Mouse (Mus musculus) hindbrain, embryonic 14.5 days (tissue): ENCODE measurements around the gene Tars2. TPM values are rescaled to one million over a fixed set of nuclear protein-coding genes. Genes with fewer than 3 reads are reported as not detected.

Experiments
- ATAC-seq: fragments of 200-750 bp; cut with Nextera tagmentation; 2 replicates; pipeline ENCODE4 v1.8.0; 2017; ENCODE audit warnings: moderate number of reproducible peaks, mild to moderate bottlenecking, moderate TSS enrichment, moderate library complexity; ENCODE audit not compliant: low FRiP score
- DNase-seq: peaks from one replicate; pipeline ENCODE4 v3.0.0-alpha.2; 2015; ENCODE audit warnings: low spot score
- H3K27ac ChIP-seq: fragments of 300-500 bp; sonication (generic); 2 replicates; pipeline ENCODE4 v1.5.1; 2014; ENCODE audit warnings: mild to moderate bottlenecking, moderate library complexity
- H3K27me3 ChIP-seq: fragments of 300-500 bp; sonication (generic); 2 replicates; pipeline ENCODE4 v1.6.1; 2014; ENCODE audit warnings: mild to moderate bottlenecking, low read length, mixed read lengths; ENCODE audit not compliant: control insufficient read depth, insufficient read depth
- H3K36me3 ChIP-seq: fragments of 300-500 bp; sonication (generic); replicated peaks from 2 replicates; pipeline ENCODE4 v1.6.1; 2014; ENCODE audit not compliant: control insufficient read depth, insufficient read depth
- H3K4me1 ChIP-seq: fragments of 300-500 bp; sonication (generic); replicated peaks from 2 replicates; pipeline ENCODE4 v1.6.1; 2014; ENCODE audit warnings: antibody characterized with exemption, low read length, mixed read lengths; ENCODE audit not compliant: control insufficient read depth, insufficient read depth
- H3K4me2 ChIP-seq: fragments of 300-500 bp; sonication (generic); replicated peaks from 2 replicates; pipeline ENCODE4 v1.6.1; 2014; ENCODE audit warnings: mild to moderate bottlenecking, moderate library complexity
- H3K4me3 ChIP-seq: fragments of 300-500 bp; sonication (generic); replicated peaks from 2 replicates; pipeline ENCODE4 v1.5.1; 2014; ENCODE audit warnings: mild to moderate bottlenecking, low read length
- H3K9ac ChIP-seq: fragments of 300-500 bp; sonication (generic); 2 replicates; pipeline ENCODE4 v1.6.1; 2014
- H3K9me3 ChIP-seq: fragments of 300-500 bp; sonication (generic); 2 replicates; pipeline ENCODE4 v1.6.1; 2016; ENCODE audit warnings: low read length; ENCODE audit not compliant: control insufficient read depth
- WGBS: fragments of 180-500 bp; shearing (Covaris S2); extraction: QIAGEN DNeasy Blood & Tissue Kit; methylation state at CpG from one replicate; pipeline ENCODE4 v1.1.7; 2014; 5-methylcytosine and 5-hydroxymethylcytosine counted together
- polyA plus RNA-seq: library from polyadenylated mRNA; unstranded; fragments of >200 nt; fragmentation: Nextera tagmentation; extraction: Ambion mirVana; gene quantifications from 2 replicates; pipeline ENCODE4 v1.2.1, GENCODE M21; 2014

Tars2 gene
- polyA plus RNA-seq, 1 experiment from 2014 or later: 43.2 TPM

- ATAC-seq (no peak), DNase-seq (no peak)
- Histone ChIP-seq H3K36me3 (no peaks in the 10 kb centered on the region), H3K9me3 (no peaks in the 10 kb centered on the region), H3K4me1 (0 out of 2 replicates have a peak, but pooled peaks cover 3% of the 10 kb centered on the region), H3K4me2 (no peak overlapping the region), H3K9ac (no peak overlapping the region), H3K27ac (no peak overlapping the region), H3K4me3 (no peak overlapping the region), H3K27me3 (no peaks in the 10 kb centered on the region)
- WGBS: 92% methylated on average over 3 of the region's 3 CpGs
Observed at GRCm38 (mm10) chr3:95703276-95703675, 56.7 kb downstream of the Tars2 start.

- Histone ChIP-seq H3K9ac (peak overlapping the region; percentile 49), H3K4me1 (0 out of 2 replicates have a peak, but pooled peaks cover 3% of the 10 kb centered on the region), H3K27ac (no peak overlapping the region; the same call in 1 of the 2 replicates), H3K9me3 (no peaks in the 10 kb centered on the region), H3K4me3 (peak overlapping the region; percentile 9; the same call in 1 of the 2 replicates), H3K27me3 (no peaks in the 10 kb centered on the region), H3K4me2 (peak overlapping the region; percentile 49), H3K36me3 (no peaks in the 10 kb centered on the region)
- ATAC-seq (peak; percentile 68; the same call in 1 of the 2 replicates), DNase-seq (peak; percentile 67)
- WGBS: 7% methylated on average over 24 of the region's 24 CpGs
Observed at GRCm38 (mm10) chr3:95701877-95702540, 58.0 kb downstream of the Tars2 start.

GRCm38 (mm10) chr3:95701085-95701484 is 58.9 kb downstream of the Tars2 start:
- Histone ChIP-seq H3K4me2 (no peak overlapping the region), H3K4me3 (no peak overlapping the region), H3K9me3 (no peaks in the 10 kb centered on the region), H3K9ac (no peak overlapping the region), H3K27me3 (no peaks in the 10 kb centered on the region), H3K36me3 (no peaks in the 10 kb centered on the region), H3K4me1 (0 out of 2 replicates have a peak, but pooled peaks cover 3% of the 10 kb centered on the region), H3K27ac (no peak overlapping the region; the same call in 1 of the 2 replicates)
- 78% methylated on average over 2 of the region's 2 CpGs for WGBS
- ATAC-seq (no peak), DNase-seq (no peak)

GRCm38 (mm10) chr3:95700233-95700681 is 59.7 kb downstream of the Tars2 start:
- H3K4me1 ChIP-seq: peaks cover 9% of the 10 kb centered on the region; the same call in 1 of the 2 replicates
- H3K4me3 ChIP-seq: no peak overlapping the region
- ATAC-seq (no peak), DNase-seq (no peak)
- no peaks in the 10 kb centered on the region for H3K36me3 ChIP-seq
- no peak overlapping the region for H3K27ac ChIP-seq
- no peak overlapping the region for H3K4me2 ChIP-seq
- H3K27me3 ChIP-seq: no peaks in the 10 kb centered on the region
- H3K9ac ChIP-seq: no peak overlapping the region
- WGBS: 55% methylated on average over 6 of the region's 6 CpGs
- no peaks in the 10 kb centered on the region for H3K9me3 ChIP-seq

- H3K4me3 ChIP-seq: no peak overlapping the region
- H3K27ac ChIP-seq: no peak overlapping the region
- H3K4me2 ChIP-seq: no peak overlapping the region
- no peaks in the 10 kb centered on the region for H3K9me3 ChIP-seq
- H3K9ac ChIP-seq: no peak overlapping the region
- ATAC-seq (no peak), DNase-seq (no peak)
- peaks cover 9% of the 10 kb centered on the region; the same call in 1 of the 2 replicates for H3K4me1 ChIP-seq
- no peaks in the 10 kb centered on the region for H3K27me3 ChIP-seq
- WGBS: 96% methylated on average over 4 of the region's 4 CpGs
- no peaks in the 10 kb centered on the region for H3K36me3 ChIP-seq
Observed at GRCm38 (mm10) chr3:95698286-95698685, 61.7 kb downstream of the Tars2 start.

- DNase-seq (no peak), ATAC-seq (no peak)
- H3K27ac ChIP-seq: no peak overlapping the region
- no peak overlapping the region for H3K9ac ChIP-seq
- H3K27me3 ChIP-seq: no peaks in the 10 kb centered on the region
- no peaks in the 10 kb centered on the region for H3K9me3 ChIP-seq
- H3K36me3 ChIP-seq: no peaks in the 10 kb centered on the region
- 30% methylated on average over 7 of the region's 7 CpGs for WGBS
- H3K4me1 ChIP-seq: peaks cover 6% of the 10 kb centered on the region; the same call in 1 of the 2 replicates
- no peak overlapping the region for H3K4me2 ChIP-seq
- H3K4me3 ChIP-seq: no peak overlapping the region
Observed at GRCm38 (mm10) chr3:95696360-95696759, 63.6 kb downstream of the Tars2 start.

GRCm38 (mm10) chr3:95695796-95696195 is 64.2 kb downstream of the Tars2 start:
- ATAC-seq (no peak), DNase-seq (no peak)
- H3K27ac ChIP-seq: no peak overlapping the region
- H3K4me3 ChIP-seq: no peak overlapping the region
- H3K4me2 ChIP-seq: no peak overlapping the region
- no peaks in the 10 kb centered on the region for H3K36me3 ChIP-seq
- 25% methylated on average over 3 of the region's 3 CpGs for WGBS
- no peak overlapping the region for H3K9ac ChIP-seq
- H3K4me1 ChIP-seq: peaks cover 6% of the 10 kb centered on the region; the same call in 1 of the 2 replicates
- H3K9me3 ChIP-seq: no peaks in the 10 kb centered on the region
- H3K27me3 ChIP-seq: no peaks in the 10 kb centered on the region

- Histone ChIP-seq H3K4me1 (peaks cover 6% of the 10 kb centered on the region; the same call in 1 of the 2 replicates), H3K27me3 (no peaks in the 10 kb centered on the region), H3K4me3 (no peak overlapping the region), H3K9ac (no peak overlapping the region), H3K9me3 (no peaks in the 10 kb centered on the region), H3K36me3 (no peaks in the 10 kb centered on the region), H3K4me2 (no peak overlapping the region), H3K27ac (no peak overlapping the region)
- ATAC-seq (no peak), DNase-seq (no peak)
- WGBS: 89% methylated on average over 11 of the region's 11 CpGs
Observed at GRCm38 (mm10) chr3:95694808-95695703, 65.0 kb downstream of the Tars2 start.
